Mouse (Mus musculus) MEL (cell line): ENCODE measurements around the gene Negr1. TPM values are rescaled to one million over a fixed set of nuclear protein-coding genes. Genes with fewer than 3 reads are reported as not detected.

ENCODE experiments used
- DNase-seq: peaks from one replicate; pipeline ENCODE4 v3.0.0; 2011; ENCODE audit warnings: low read depth, low spot score
- H3K27ac ChIP-seq: 2 replicates; pipeline ENCODE4 v1.5.1; 2012; ENCODE audit warnings: low read depth, mild to moderate bottlenecking, control low read depth, low read length, moderate library complexity; ENCODE audit not compliant: control insufficient read depth
- H3K27me3 ChIP-seq, 2 experiments: fragments of 150-350 bp in 1 of 2; sonication (generic) in 1 of 2; 2 replicates each; pipeline ENCODE4 v1.6.1; 2012; ENCODE audit warnings: low read length in 2 of 2, mild to moderate bottlenecking in 2 of 2, improper control_type of control experiment in 1 of 2, moderate library complexity in 1 of 2; ENCODE audit not compliant: insufficient read depth in 2 of 2, control insufficient read depth in 1 of 2
- H3K36me3 ChIP-seq, 2 experiments: 2 replicates each; pipeline ENCODE4 v1.6.1; 2012 to 2014; ENCODE audit warnings: low read length in 2 of 2, improper control_type of control experiment in 1 of 2, inconsistent platforms in 1 of 2, mild to moderate bottlenecking in 1 of 2; ENCODE audit not compliant: insufficient read depth in 2 of 2, control insufficient read depth in 1 of 2
- H3K4me1 ChIP-seq, 2 experiments: fragments of 150-350 bp in 1 of 2; sonication (generic) in 1 of 2; 2 replicates each; pipeline ENCODE4 v1.6.1; 2012; ENCODE audit warnings: low read length in 2 of 2, improper control_type of control experiment in 1 of 2, mild to moderate bottlenecking in 1 of 2; ENCODE audit not compliant: insufficient read depth in 2 of 2, control insufficient read depth in 1 of 2
- H3K4me3 ChIP-seq, 2 experiments: fragments of 150-350 bp in 1 of 2; sonication (generic) in 1 of 2; 2 replicates each; pipeline ENCODE4 v1.5.1; 2012; ENCODE audit warnings: low read depth in 2 of 2, low read length in 2 of 2, mild to moderate bottlenecking in 2 of 2, moderate library complexity in 2 of 2, control low read depth in 1 of 2, improper control_type of control experiment in 1 of 2; ENCODE audit not compliant: control insufficient read depth in 1 of 2, insufficient read depth in 1 of 2
- H3K79me2 ChIP-seq: 2 replicates; pipeline ENCODE4 v1.6.1; 2012; ENCODE audit warnings: mild to moderate bottlenecking, low read length, moderate library complexity; ENCODE audit not compliant: control insufficient read depth, poor library complexity, insufficient read depth
- H3K9ac ChIP-seq: 2 replicates; pipeline ENCODE4 v1.6.1; 2012; ENCODE audit warnings: low read depth, mild to moderate bottlenecking, control low read depth, low read length, moderate library complexity; ENCODE audit not compliant: control insufficient read depth, poor library complexity, severe bottlenecking
- H3K9me3 ChIP-seq: fragments of 150-350 bp; sonication (generic); replicated peaks from 2 replicates; pipeline ENCODE4 v1.6.1; 2012; ENCODE audit warnings: mild to moderate bottlenecking, low read length, improper control_type of control experiment, moderate library complexity; ENCODE audit not compliant: insufficient read depth
- BHLHE40 ChIP-seq: IDR thresholded peaks from 2 replicates; pipeline ENCODE4 v1.6.1; 2012; ENCODE audit warnings: low read depth, mild to moderate bottlenecking, inconsistent platforms, low read length, improper control_type of control experiment, borderline replicate concordance
- CHD1 ChIP-seq: IDR thresholded peaks from 2 replicates; pipeline ENCODE4 v1.6.1; 2012; ENCODE audit warnings: low read depth, mild to moderate bottlenecking, inconsistent platforms, low read length, improper control_type of control experiment
- CHD2 ChIP-seq: IDR thresholded peaks from 2 replicates; pipeline ENCODE4 v1.6.1; 2011; ENCODE audit warnings: low read length, improper control_type of control experiment
- CTCF ChIP-seq, 3 experiments: IDR thresholded peaks in 2 of 3; conservative IDR thresholded peaks in 1 of 3; 2 replicates each; pipeline ENCODE4 v1.5.1; 2011 to 2012; ENCODE audit warnings: low read length in 3 of 3, low read depth in 2 of 3, mild to moderate bottlenecking in 2 of 3, improper control_type of control experiment in 1 of 3, inconsistent platforms in 1 of 3, mixed read lengths in 1 of 3, moderate library complexity in 1 of 3; ENCODE audit not compliant: control insufficient read depth in 1 of 3, insufficient read depth in 1 of 3, poor library complexity in 1 of 3, severe bottlenecking in 1 of 3
- E2F4 ChIP-seq: IDR thresholded peaks from 2 replicates; pipeline ENCODE4 v1.6.1; 2011; ENCODE audit warnings: low read depth, low read length, improper control_type of control experiment, borderline replicate concordance
- ELF1 ChIP-seq: IDR thresholded peaks from 2 replicates; pipeline ENCODE4 v1.6.1; 2014; ENCODE audit warnings: low read depth, mild to moderate bottlenecking, inconsistent platforms, low read length, improper control_type of control experiment, moderate library complexity
- ETS1 ChIP-seq: IDR thresholded peaks from 2 replicates; pipeline ENCODE4 v1.6.1; 2012; ENCODE audit warnings: low read depth, mild to moderate bottlenecking, inconsistent platforms, low read length, improper control_type of control experiment, moderate library complexity
- GATA1 ChIP-seq: IDR thresholded peaks from 2 replicates; pipeline ENCODE4 v1.6.1; 2011; ENCODE audit warnings: low read depth, low read length, improper control_type of control experiment
- JUND ChIP-seq: IDR thresholded peaks from 2 replicates; pipeline ENCODE4 v1.6.1; 2011; ENCODE audit warnings: low read depth, mild to moderate bottlenecking, improper control_type of control experiment, low read length
- KAT2A ChIP-seq: conservative IDR thresholded peaks from 2 replicates; pipeline ENCODE4 v1.6.1; 2012; ENCODE audit warnings: low read depth, low read length, improper control_type of control experiment, inconsistent platforms
- MEF2A ChIP-seq: IDR thresholded peaks from 2 replicates; pipeline ENCODE4 v1.6.1; 2014; ENCODE audit warnings: low read depth, mild to moderate bottlenecking, inconsistent platforms, low read length, improper control_type of control experiment; ENCODE audit not compliant: poor library complexity, insufficient replicate concordance, severe bottlenecking; ENCODE audit errors: extremely low read depth
- MXI1 ChIP-seq: IDR thresholded peaks from 2 replicates; pipeline ENCODE4 v1.6.1; 2011; ENCODE audit warnings: mild to moderate bottlenecking, low read depth, low read length, improper control_type of control experiment
- MYB ChIP-seq: IDR thresholded peaks from 2 replicates; pipeline ENCODE4 v1.6.1; 2011; ENCODE audit warnings: mild to moderate bottlenecking, low read depth, low read length, improper control_type of control experiment
- MYC ChIP-seq: IDR thresholded peaks from 2 replicates; pipeline ENCODE4 v1.6.1; 2011; ENCODE audit warnings: low read depth, mild to moderate bottlenecking, low read length, improper control_type of control experiment, moderate library complexity
- NELFE ChIP-seq: IDR thresholded peaks from 2 replicates; pipeline ENCODE4 v1.6.1; 2011; ENCODE audit warnings: low read depth, low read length, improper control_type of control experiment
- POLR2A ChIP-seq, 2 experiments: IDR thresholded peaks; 2 replicates each; pipeline ENCODE4 v1.6.1; 2011 to 2012; ENCODE audit warnings: low read length in 2 of 2, mild to moderate bottlenecking in 2 of 2, control low read depth in 1 of 2, improper control_type of control experiment in 1 of 2, low read depth in 1 of 2, moderate library complexity in 1 of 2; ENCODE audit not compliant: control insufficient read depth in 1 of 2, insufficient read depth in 1 of 2, poor library complexity in 1 of 2
- USF1 ChIP-seq: IDR thresholded peaks from 2 replicates; pipeline ENCODE4 v1.6.1; 2014; ENCODE audit warnings: low read depth, mild to moderate bottlenecking, inconsistent platforms, low read length, improper control_type of control experiment, moderate library complexity
- USF2 ChIP-seq, 2 experiments: IDR thresholded peaks; 2 replicates each; pipeline ENCODE4 v1.6.1; 2011 to 2012; ENCODE audit warnings: improper control_type of control experiment in 2 of 2, low read length in 2 of 2, borderline replicate concordance in 1 of 2, inconsistent platforms in 1 of 2, low read depth in 1 of 2, mild to moderate bottlenecking in 1 of 2; ENCODE audit not compliant: insufficient read depth in 1 of 2
- ZC3H11A ChIP-seq: IDR thresholded peaks from 2 replicates; pipeline ENCODE4 v1.6.1; 2012; ENCODE audit warnings: low read depth, mild to moderate bottlenecking, inconsistent platforms, low read length, improper control_type of control experiment
- ZKSCAN1 ChIP-seq: IDR thresholded peaks from 2 replicates; pipeline ENCODE4 v1.6.1; 2012; ENCODE audit warnings: low read depth, mild to moderate bottlenecking, inconsistent platforms, low read length, improper control_type of control experiment, moderate library complexity
- ZMIZ1 ChIP-seq: IDR thresholded peaks from 2 replicates; pipeline ENCODE4 v1.6.1; 2012; ENCODE audit warnings: low read depth, mild to moderate bottlenecking, inconsistent platforms, low read length, improper control_type of control experiment, moderate library complexity
- ZNF384 ChIP-seq: IDR thresholded peaks from 2 replicates; pipeline ENCODE4 v1.6.1; 2012; ENCODE audit warnings: low read depth, mild to moderate bottlenecking, inconsistent platforms, low read length, improper control_type of control experiment
- polyA plus RNA-seq, 2 experiments: library from polyadenylated mRNA; stranded (reverse) in 1 of 2; unstranded in 1 of 2; fragments of >175 nt in 1 of 2; fragments of >200 nt in 1 of 2; gene quantifications; 2 replicates each; pipeline versions ENCODE4 v1.2.1 to v1.2.4; 2012; ENCODE audit warnings: low replicate concordance in 2 of 2, low read depth in 1 of 2; ENCODE audit not compliant: insufficient read length in 2 of 2, insufficient read depth in 1 of 2, missing spikeins in 1 of 2
- total RNA-seq: library from RNA; depleted of rRNA; stranded (reverse); fragments of 300-350 nt; gene quantifications from 2 replicates; pipeline ENCODE4 v1.2.3, GENCODE M21; 2012

Gene Negr1
- total and polyA plus RNA-seq, 3 experiments: not detected

DNA sequence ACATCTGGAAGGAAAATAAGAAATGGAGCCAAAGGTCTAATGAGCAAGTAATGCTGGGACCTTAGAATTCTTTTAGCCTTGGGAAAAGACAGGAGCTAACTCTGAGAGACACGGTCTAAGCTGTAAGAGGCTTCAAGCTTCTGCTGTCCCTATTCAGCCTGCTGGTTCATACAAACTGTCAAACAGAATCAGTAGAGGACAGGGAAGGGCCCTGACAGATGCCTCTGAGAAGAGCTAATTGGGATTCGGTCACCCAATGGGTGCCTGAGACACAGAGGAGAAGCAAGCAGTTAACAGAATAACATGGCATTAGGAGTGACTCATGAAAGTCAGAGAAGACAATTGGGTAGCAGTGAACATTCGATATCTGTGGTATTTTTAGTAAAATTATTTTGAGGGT is 86.8 kb downstream of the Negr1 start:
- DNase-seq: no peak
- no peaks in the 10 kb centered on the region for H3K4me1 ChIP-seq
- no peaks in the 10 kb centered on the region for H3K27me3 ChIP-seq
- no peak overlapping the region for H3K27ac ChIP-seq
- H3K79me2 ChIP-seq: no peaks in the 10 kb centered on the region
- no peaks in the 10 kb centered on the region for H3K36me3 ChIP-seq
- no peak overlapping the region for H3K4me3 ChIP-seq
- H3K9me3 ChIP-seq: no peaks in the 10 kb centered on the region
- no peak overlapping the region for H3K9ac ChIP-seq
- no peak for TF ChIP-seq JUND
- TF ChIP-seq MYB: no peak
- TF ChIP-seq CTCF (IDR thresholded peaks at IDR 0.05 in 2 of 3, conservative IDR thresholded peaks at IDR 0.05 in 1 of 3; ENCODE audit: control insufficient read depth in 1 of 3, insufficient read depth in 1 of 3, low read depth in 2 of 3, low read length in 3 of 3, poor library complexity in 1 of 3, severe bottlenecking in 1 of 3): no peak
- TF ChIP-seq ZNF384: no peak
- no peak for TF ChIP-seq USF2 (IDR thresholded peaks at IDR 0.05; ENCODE audit: borderline replicate concordance in 1 of 2, insufficient read depth in 1 of 2, low read depth in 1 of 2, low read length in 2 of 2)

DNA sequence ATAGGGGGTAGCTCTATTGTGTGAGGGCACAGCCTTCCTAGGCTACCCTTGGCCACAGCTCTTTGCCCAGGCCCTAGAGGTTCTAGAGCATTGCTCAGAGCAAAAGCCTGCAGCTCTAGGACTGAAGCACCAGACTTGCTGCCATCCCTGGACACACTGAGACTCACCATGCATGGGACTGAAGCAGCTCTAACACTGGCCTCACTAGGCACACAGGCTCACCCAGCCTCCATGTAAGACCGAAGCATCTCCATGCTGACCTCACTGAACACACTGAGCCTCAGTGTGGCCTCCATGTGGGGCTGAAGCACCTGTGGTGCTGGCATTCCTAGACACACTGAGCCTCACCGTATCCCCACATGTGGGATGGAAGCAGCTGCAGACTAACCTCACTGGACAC is 101.0 kb downstream of the Negr1 start:
- no peaks in the 10 kb centered on the region for H3K9me3 ChIP-seq
- H3K9ac ChIP-seq: no peak overlapping the region
- H3K36me3 ChIP-seq: no peaks in the 10 kb centered on the region
- no peaks in the 10 kb centered on the region for H3K4me1 ChIP-seq
- no peaks in the 10 kb centered on the region for H3K27me3 ChIP-seq
- H3K4me3 ChIP-seq: no peak overlapping the region
- H3K79me2 ChIP-seq: no peaks in the 10 kb centered on the region
- H3K27ac ChIP-seq: no peak overlapping the region
- TF ChIP-seq ELF1 (no peak), ZMIZ1 (no peak), POLR2A (IDR thresholded peaks at IDR 0.05; ENCODE audit: control insufficient read depth in 1 of 2, insufficient read depth in 1 of 2, low read depth in 1 of 2, low read length in 2 of 2, poor library complexity in 1 of 2) (no peak), MXI1 (no peak), ZKSCAN1 (no peak), USF2 (IDR thresholded peaks at IDR 0.05; ENCODE audit: borderline replicate concordance in 1 of 2, insufficient read depth in 1 of 2, low read depth in 1 of 2, low read length in 2 of 2) (no peak), JUND (no peak), E2F4 (no peak), MYC (no peak), MYB (no peak), GATA1 (no peak), CHD2 (no peak), ETS1 (no peak), ZC3H11A (no peak), MEF2A (no peak), NELFE (no peak), KAT2A (no peak), USF1 (no peak), BHLHE40 (no peak), CHD1 (no peak)
- no peak for DNase-seq
